Mouse (Mus musculus): ENCODE measurements around the gene Lrrc3. TPM values are rescaled to one million over a fixed set of nuclear protein-coding genes. Genes with fewer than 3 reads are reported as not detected.
"Not testable (repeated sequence)": the region's sequence is repeated elsewhere in the genome, so short reads cannot be mapped to it uniquely, and the experiment has no call there.

Gene Lrrc3
- polyA plus RNA-seq (2014; fragmentation: Nextera tagmentation; extraction: Ambion mirVana), result 2.7 and 2.8 TPM in 2 replicates

DNA sequence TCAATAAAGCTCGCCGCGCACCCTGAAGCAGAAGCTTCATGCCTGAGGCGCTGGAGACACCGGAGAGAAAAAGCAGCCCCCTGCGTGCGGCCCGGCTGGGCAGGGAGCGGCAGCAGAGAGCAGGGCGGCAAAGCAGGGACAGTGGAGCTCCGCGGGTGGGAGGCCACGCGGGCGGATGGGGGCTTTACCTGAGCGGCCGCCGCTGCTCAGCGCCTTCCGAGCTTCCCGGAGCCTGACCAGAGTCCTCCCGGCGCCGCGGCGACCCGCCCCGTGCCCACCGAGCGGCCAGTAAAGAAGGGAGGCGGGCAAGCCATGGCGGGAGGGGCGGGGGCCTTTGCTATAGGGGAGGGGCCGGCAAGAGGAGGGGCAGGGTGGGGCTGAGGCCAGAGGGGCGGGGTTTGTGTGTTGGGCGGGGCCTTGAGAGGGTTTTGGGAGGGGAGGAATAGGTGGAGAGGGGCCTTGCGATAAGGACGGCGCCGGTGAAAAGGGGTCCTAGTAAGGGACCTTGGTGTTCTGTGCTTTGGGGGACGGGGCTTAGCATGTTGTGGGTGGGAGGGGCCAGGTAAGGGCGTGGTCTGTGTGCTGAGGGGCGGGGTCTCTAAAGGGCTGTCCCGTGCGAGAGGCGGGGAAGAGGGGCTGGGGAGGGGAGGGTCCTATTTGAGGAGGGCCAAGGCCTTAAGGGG, at the start of gene Lrrc3:
TSS of gene Lrrc3 (minus strand) at position 326 of the 683 bp plus-strand sequence.
- WGBS, result under 1% methylated on average over 37 of the region's 46 CpGs
- H3K36me3 ChIP-seq (ENCODE audit: control insufficient read depth, insufficient read depth, low read length), result no peaks in the 10 kb centered on the region
- H3K27ac ChIP-seq (ENCODE audit: low read depth, low read length), result no peak within 1 kb of the TSS

GRCm38 (mm10) chr10:77950468-77950867, 48.1 kb upstream of the Lrrc3 start:
- not testable (repeated sequence) for H3K4me1 ChIP-seq (ENCODE audit: control insufficient read depth, insufficient read depth, low read length); H3K9me3 ChIP-seq (ENCODE audit: control insufficient read depth, low read length); ATAC-seq (ENCODE audit: low FRiP score); H3K27ac ChIP-seq (ENCODE audit: low read depth, low read length); H3K4me3 ChIP-seq (ENCODE audit: low read depth, low read length); DNase-seq (ENCODE audit: low spot score, missing footprints); H3K27me3 ChIP-seq (ENCODE audit: control insufficient read depth, insufficient read depth, low read length); H3K9ac ChIP-seq (ENCODE audit: low read length); H3K36me3 ChIP-seq (ENCODE audit: control insufficient read depth, insufficient read depth, low read length); H3K4me2 ChIP-seq
- WGBS, result 91% methylated on average over 8 of the region's 12 CpGs

More for the DNA sequence above, at the start of gene Lrrc3:
- peak; percentile 86 for ATAC-seq (ENCODE audit: low FRiP score)
- peak; percentile 95 for DNase-seq (ENCODE audit: low spot score, missing footprints)
- H3K27me3 ChIP-seq (ENCODE audit: control insufficient read depth, insufficient read depth, low read length), result peaks cover 8% of the 10 kb centered on the region
- peak within 1 kb of the TSS; percentile 70 for H3K4me2 ChIP-seq
- no peaks in the 10 kb centered on the region for H3K9me3 ChIP-seq (ENCODE audit: control insufficient read depth, low read length)
- H3K9ac ChIP-seq (ENCODE audit: low read length), result peak within 1 kb of the TSS; percentile 54
- peak within 1 kb of the TSS; percentile 45 for H3K4me3 ChIP-seq (ENCODE audit: low read depth, low read length)
- H3K4me1 ChIP-seq (ENCODE audit: control insufficient read depth, insufficient read depth, low read length), result peaks cover 4% of the 10 kb centered on the region; the same call in 1 of the 2 replicates

GRCm38 (mm10) chr10:77939685-77940084, 37.3 kb upstream of the Lrrc3 start:
- Histone ChIP-seq H3K27me3 (ENCODE audit: control insufficient read depth, insufficient read depth, low read length) (no peaks in the 10 kb centered on the region), H3K27ac (ENCODE audit: low read depth, low read length) (no peak overlapping the region), H3K9me3 (ENCODE audit: control insufficient read depth, low read length) (no peaks in the 10 kb centered on the region), H3K4me2 (no peak overlapping the region), H3K4me1 (ENCODE audit: control insufficient read depth, insufficient read depth, low read length) (no peaks in the 10 kb centered on the region), H3K9ac (ENCODE audit: low read length) (no peak overlapping the region), H3K36me3 (ENCODE audit: control insufficient read depth, insufficient read depth, low read length) (no peaks in the 10 kb centered on the region), H3K4me3 (ENCODE audit: low read depth, low read length) (no peak overlapping the region)
- DNase-seq (ENCODE audit: low spot score, missing footprints) (no peak), ATAC-seq (ENCODE audit: low FRiP score) (no peak)
- WGBS, result 71% methylated on average over 2 of the region's 2 CpGs

DNA sequence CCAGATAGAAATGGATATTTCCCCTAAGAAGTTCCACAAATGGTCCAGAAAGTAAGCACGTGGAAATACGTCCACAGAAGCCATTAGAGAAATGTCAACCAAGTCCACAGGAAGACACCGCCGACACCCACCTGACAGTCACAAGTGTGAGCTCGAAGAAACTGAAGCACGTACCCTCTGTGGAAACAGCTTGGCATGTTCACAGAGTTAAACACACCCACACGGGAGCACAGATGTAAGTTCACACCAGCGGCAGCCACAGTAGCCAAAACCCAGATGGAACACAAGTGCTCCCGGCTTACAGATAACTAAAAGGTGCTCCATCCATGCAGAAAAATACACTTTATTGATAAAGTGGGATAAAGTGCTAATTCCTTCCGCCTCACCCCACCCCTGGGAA, 25.0 kb upstream of the Lrrc3 start:
- no peak for DNase-seq (ENCODE audit: low spot score, missing footprints)
- Histone ChIP-seq H3K9me3 (ENCODE audit: control insufficient read depth, low read length) (no peaks in the 10 kb centered on the region), H3K4me3 (ENCODE audit: low read depth, low read length) (no peak overlapping the region), H3K27me3 (ENCODE audit: control insufficient read depth, insufficient read depth, low read length) (no peaks in the 10 kb centered on the region), H3K27ac (ENCODE audit: low read depth, low read length) (no peak overlapping the region), H3K36me3 (ENCODE audit: control insufficient read depth, insufficient read depth, low read length) (no peaks in the 10 kb centered on the region), H3K4me2 (no peak overlapping the region), H3K9ac (ENCODE audit: low read length) (no peak overlapping the region), H3K4me1 (ENCODE audit: control insufficient read depth, insufficient read depth, low read length) (no peaks in the 10 kb centered on the region)
- no peak for ATAC-seq (ENCODE audit: low FRiP score)
- WGBS, result 92% methylated on average over 10 of the region's 10 CpGs

DNA sequence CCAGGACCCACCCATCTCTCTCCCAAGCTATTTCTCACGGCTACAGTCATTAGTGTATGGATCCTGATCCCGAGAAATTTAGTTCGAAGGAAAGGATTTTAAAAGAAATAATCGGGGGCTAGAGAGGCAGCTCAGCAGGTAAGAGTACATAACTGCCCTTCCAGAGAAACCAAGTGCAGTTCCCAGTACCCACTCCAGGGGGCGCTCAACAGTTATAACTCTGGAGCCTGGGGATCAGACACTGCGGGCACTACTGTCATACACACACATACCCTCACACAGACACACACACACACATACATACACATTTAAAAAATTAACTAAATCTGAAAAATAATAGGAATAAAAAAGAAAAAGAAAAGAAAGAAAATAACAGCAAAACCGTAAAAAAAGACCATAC, 23.8 kb upstream of the Lrrc3 start:
- peak; percentile 96 for DNase-seq (ENCODE audit: low spot score, missing footprints)
- no peak for ATAC-seq (ENCODE audit: low FRiP score)
- WGBS, result 58% methylated on average over 7 of the region's 7 CpGs
- Histone ChIP-seq H3K9me3 (ENCODE audit: control insufficient read depth, low read length) (no peaks in the 10 kb centered on the region), H3K9ac (ENCODE audit: low read length) (no peak overlapping the region), H3K4me2 (no peak overlapping the region), H3K4me1 (ENCODE audit: control insufficient read depth, insufficient read depth, low read length) (no peaks in the 10 kb centered on the region), H3K27ac (ENCODE audit: low read depth, low read length) (no peak overlapping the region), H3K36me3 (ENCODE audit: control insufficient read depth, insufficient read depth, low read length) (no peaks in the 10 kb centered on the region), H3K27me3 (ENCODE audit: control insufficient read depth, insufficient read depth, low read length) (no peaks in the 10 kb centered on the region), H3K4me3 (ENCODE audit: low read depth, low read length) (no peak overlapping the region)

GRCm38 (mm10) chr10:77922681-77923080, 20.3 kb upstream of the Lrrc3 start:
- no peak overlapping the region for H3K9ac ChIP-seq (ENCODE audit: low read length)
- WGBS, result 87% methylated on average over 4 of the region's 4 CpGs
- H3K36me3 ChIP-seq (ENCODE audit: control insufficient read depth, insufficient read depth, low read length), result no peaks in the 10 kb centered on the region

GRCm38 (mm10) chr10:77921009-77921408, 18.7 kb upstream of the Lrrc3 start:
- H3K4me1 ChIP-seq (ENCODE audit: control insufficient read depth, insufficient read depth, low read length), result no peaks in the 10 kb centered on the region
- H3K4me2 ChIP-seq, result no peak overlapping the region
- H3K9me3 ChIP-seq (ENCODE audit: control insufficient read depth, low read length), result no peaks in the 10 kb centered on the region
- no peak overlapping the region for H3K4me3 ChIP-seq (ENCODE audit: low read depth, low read length)
- 88% methylated on average over 5 of the region's 5 CpGs for WGBS
- no peak overlapping the region for H3K9ac ChIP-seq (ENCODE audit: low read length)
- DNase-seq (ENCODE audit: low spot score, missing footprints), result no peak
- H3K36me3 ChIP-seq (ENCODE audit: control insufficient read depth, insufficient read depth, low read length), result no peaks in the 10 kb centered on the region
- H3K27ac ChIP-seq (ENCODE audit: low read depth, low read length), result no peak overlapping the region
- no peak for ATAC-seq (ENCODE audit: low FRiP score)
- no peaks in the 10 kb centered on the region for H3K27me3 ChIP-seq (ENCODE audit: control insufficient read depth, insufficient read depth, low read length)

More at GRCm38 (mm10) chr10:77922681-77923080, 20.3 kb upstream of the Lrrc3 start:
- H3K4me1 ChIP-seq (ENCODE audit: control insufficient read depth, insufficient read depth, low read length), result no peaks in the 10 kb centered on the region
- ATAC-seq (ENCODE audit: low FRiP score) (no peak), DNase-seq (ENCODE audit: low spot score, missing footprints) (no peak)
- no peak overlapping the region for H3K4me3 ChIP-seq (ENCODE audit: low read depth, low read length)
- no peaks in the 10 kb centered on the region for H3K27me3 ChIP-seq (ENCODE audit: control insufficient read depth, insufficient read depth, low read length)
- no peak overlapping the region for H3K27ac ChIP-seq (ENCODE audit: low read depth, low read length)
- H3K4me2 ChIP-seq, result no peak overlapping the region
- H3K9me3 ChIP-seq (ENCODE audit: control insufficient read depth, low read length), result no peaks in the 10 kb centered on the region

- DNase-seq (ENCODE audit: low spot score, missing footprints), result peak; percentile 90
- Histone ChIP-seq H3K27ac (ENCODE audit: low read depth, low read length) (no peak overlapping the region), H3K9me3 (ENCODE audit: control insufficient read depth, low read length) (no peaks in the 10 kb centered on the region), H3K4me3 (ENCODE audit: low read depth, low read length) (no peak overlapping the region), H3K27me3 (ENCODE audit: control insufficient read depth, insufficient read depth, low read length) (no peaks in the 10 kb centered on the region), H3K4me1 (ENCODE audit: control insufficient read depth, insufficient read depth, low read length) (no peaks in the 10 kb centered on the region), H3K36me3 (ENCODE audit: control insufficient read depth, insufficient read depth, low read length) (no peaks in the 10 kb centered on the region), H3K9ac (ENCODE audit: low read length) (no peak overlapping the region), H3K4me2 (no peak overlapping the region)
- ATAC-seq (ENCODE audit: low FRiP score), result no peak
- 68% methylated on average over 8 of the region's 8 CpGs for WGBS
Measured at GRCm38 (mm10) chr10:77916636-77917335, 14.4 kb upstream of the Lrrc3 start.

- no peak for ATAC-seq (ENCODE audit: low FRiP score)
- Histone ChIP-seq H3K27me3 (ENCODE audit: control insufficient read depth, insufficient read depth, low read length) (no peaks in the 10 kb centered on the region), H3K36me3 (ENCODE audit: control insufficient read depth, insufficient read depth, low read length) (no peaks in the 10 kb centered on the region), H3K9me3 (ENCODE audit: control insufficient read depth, low read length) (no peaks in the 10 kb centered on the region), H3K9ac (ENCODE audit: low read length) (no peak overlapping the region), H3K4me1 (ENCODE audit: control insufficient read depth, insufficient read depth, low read length) (no peaks in the 10 kb centered on the region), H3K27ac (ENCODE audit: low read depth, low read length) (no peak overlapping the region), H3K4me2 (no peak overlapping the region), H3K4me3 (ENCODE audit: low read depth, low read length) (no peak overlapping the region)
- no peak for DNase-seq (ENCODE audit: low spot score, missing footprints)
- 74% methylated on average over 4 of the region's 4 CpGs for WGBS
Measured at GRCm38 (mm10) chr10:77913292-77913691, 11.0 kb upstream of the Lrrc3 start.
